Mouse (Mus musculus) liver, embryonic 11.5 days (tissue): ENCODE measurements around the gene Fgfr2. TPM values are rescaled to one million over a fixed set of nuclear protein-coding genes. Genes with fewer than 3 reads are reported as not detected.

Experiments used
- ATAC-seq: fragments of 200-750 bp; cut with Nextera tagmentation; replicated peaks from 2 replicates; pipeline ENCODE4 v1.8.0; 2017; ENCODE audit warnings: moderate number of reproducible peaks, mild to moderate bottlenecking, moderate TSS enrichment, moderate library complexity; ENCODE audit not compliant: low FRiP score
- DNase-seq: peaks from one replicate; pipeline ENCODE4 v3.0.0-alpha.2; 2017; ENCODE audit warnings: low spot score
- H3K27ac ChIP-seq: fragments of 300-500 bp; sonication (generic); 2 replicates; pipeline ENCODE4 v1.5.1; 2014; ENCODE audit warnings: mild to moderate bottlenecking, low read depth, low read length, control low read depth
- H3K27me3 ChIP-seq: fragments of 300-500 bp; sonication (generic); replicated peaks from 2 replicates; pipeline ENCODE4 v1.6.1; 2014; ENCODE audit warnings: low read length, mixed read lengths; ENCODE audit not compliant: control insufficient read depth, insufficient read depth
- H3K36me3 ChIP-seq: fragments of 300-500 bp; sonication (generic); 2 replicates; pipeline ENCODE4 v1.6.1; 2014; ENCODE audit warnings: mild to moderate bottlenecking, low read length, moderate library complexity, mixed read lengths; ENCODE audit not compliant: control insufficient read depth, insufficient read depth
- H3K4me1 ChIP-seq: fragments of 300-500 bp; sonication (generic); replicated peaks from 2 replicates; pipeline ENCODE4 v1.6.1; 2014; ENCODE audit warnings: low read length, mixed read lengths; ENCODE audit not compliant: control insufficient read depth, insufficient read depth
- H3K4me2 ChIP-seq: fragments of 300-500 bp; sonication (generic); 2 replicates; pipeline ENCODE4 v1.6.1; 2014; ENCODE audit warnings: mild to moderate bottlenecking, control low read depth, moderate library complexity
- H3K4me3 ChIP-seq: fragments of 300-500 bp; sonication (generic); 2 replicates; pipeline ENCODE4 v1.5.1; 2014; ENCODE audit warnings: low read depth, low read length, control low read depth
- H3K9ac ChIP-seq: fragments of 300-500 bp; sonication (generic); 2 replicates; pipeline ENCODE4 v1.6.1; 2014; ENCODE audit warnings: low read depth, low read length, control low read depth
- H3K9me3 ChIP-seq: fragments of 300-500 bp; sonication (generic); 2 replicates; pipeline ENCODE4 v1.6.1; 2016; ENCODE audit warnings: low read length, inconsistent platforms, mixed read lengths; ENCODE audit not compliant: control insufficient read depth
- WGBS: fragments of 180-500 bp; shearing (Covaris S2); extraction: QIAGEN DNeasy Blood & Tissue Kit; methylation state at CpG from one replicate; pipeline ENCODE4 v1.1.7; 2014; 5-methylcytosine and 5-hydroxymethylcytosine counted together
- polyA plus RNA-seq: library from polyadenylated mRNA; unstranded; fragments of >200 nt; fragmentation: Nextera tagmentation; extraction: Ambion mirVana; gene quantifications from 2 replicates; pipeline ENCODE4 v1.2.1, GENCODE M21; 2014

Gene Fgfr2
- polyA plus RNA-seq, 1 experiment from 2014 or later = 32.6 TPM

DNA sequence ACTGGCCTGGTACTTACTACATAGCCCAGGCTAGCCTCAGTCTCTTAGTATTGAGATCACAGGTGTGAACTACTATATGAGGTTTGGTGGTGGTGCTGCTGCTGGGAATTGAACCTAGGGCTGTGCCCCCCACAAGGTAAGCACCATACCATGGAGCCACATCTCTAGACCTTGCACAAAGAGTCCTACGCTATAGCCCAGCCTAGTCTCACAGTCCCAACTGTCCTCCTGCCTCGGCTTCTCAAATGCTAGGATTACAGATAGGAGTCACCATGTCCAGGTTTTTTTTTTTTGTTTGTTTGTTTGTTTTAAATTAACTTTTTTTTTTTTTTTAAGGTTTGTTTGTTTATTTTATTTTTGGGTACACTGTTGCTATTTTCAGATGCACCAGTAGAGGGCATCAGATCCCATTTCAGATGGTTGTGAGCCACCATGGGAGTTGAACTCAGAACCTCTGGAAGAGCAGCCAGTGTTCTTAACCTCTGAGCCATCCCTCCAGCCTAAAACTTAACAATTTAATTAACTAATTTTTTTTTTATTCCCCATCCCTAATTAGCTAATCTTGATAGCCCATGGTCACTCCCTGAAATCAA lies 2388.9 kb downstream of the Fgfr2 start:
- no peak overlapping the region for H3K4me2 ChIP-seq
- no peak overlapping the region for H3K4me3 ChIP-seq
- ATAC-seq (no peak), DNase-seq (no peak)
- H3K36me3 ChIP-seq = peaks cover 6% of the 10 kb centered on the region
- no peak overlapping the region for H3K9ac ChIP-seq
- no peak overlapping the region for H3K27ac ChIP-seq
- WGBS = 85% methylated on average over 2 of the region's 2 CpGs
- H3K27me3 ChIP-seq = no peaks in the 10 kb centered on the region
- H3K9me3 ChIP-seq = no peaks in the 10 kb centered on the region
- H3K4me1 ChIP-seq = no peaks in the 10 kb centered on the region

GRCm38 (mm10) chr7:130733423-130733822 lies 2389.7 kb downstream of the Fgfr2 start:
- 89% methylated on average over 8 of the region's 8 CpGs for WGBS
- H3K4me1 ChIP-seq = no peaks in the 10 kb centered on the region
- DNase-seq = no peak
- peaks cover 6% of the 10 kb centered on the region for H3K36me3 ChIP-seq
- no peak overlapping the region for H3K4me2 ChIP-seq
- H3K27me3 ChIP-seq = no peaks in the 10 kb centered on the region
- no peak for ATAC-seq
- no peak overlapping the region for H3K4me3 ChIP-seq
- H3K27ac ChIP-seq = no peak overlapping the region
- H3K9me3 ChIP-seq = no peaks in the 10 kb centered on the region
- no peak overlapping the region for H3K9ac ChIP-seq

- ATAC-seq (no peak), DNase-seq (no peak)
- Histone ChIP-seq H3K36me3 (peaks cover 6% of the 10 kb centered on the region), H3K27ac (no peak overlapping the region), H3K4me3 (no peak overlapping the region), H3K9me3 (no peaks in the 10 kb centered on the region), H3K4me1 (no peaks in the 10 kb centered on the region), H3K4me2 (no peak overlapping the region), H3K9ac (no peak overlapping the region), H3K27me3 (no peaks in the 10 kb centered on the region)
- 80% methylated on average over 6 of the region's 6 CpGs for WGBS
Measured at GRCm38 (mm10) chr7:130732908-130733307, 2390.2 kb downstream of the Fgfr2 start.

GRCm38 (mm10) chr7:130731792-130732191 lies 2391.4 kb downstream of the Fgfr2 start:
- no peak overlapping the region for H3K4me2 ChIP-seq
- no peaks in the 10 kb centered on the region for H3K9me3 ChIP-seq
- H3K9ac ChIP-seq = no peak overlapping the region
- ATAC-seq = no peak
- no peak for DNase-seq
- no peak overlapping the region for H3K27ac ChIP-seq
- 84% methylated on average over 7 of the region's 7 CpGs for WGBS
- peaks cover 1% of the 10 kb centered on the region; the same call in 1 of the 2 replicates for H3K4me1 ChIP-seq
- H3K36me3 ChIP-seq = peaks cover 6% of the 10 kb centered on the region
- H3K4me3 ChIP-seq = no peak overlapping the region
- no peaks in the 10 kb centered on the region for H3K27me3 ChIP-seq

DNA sequence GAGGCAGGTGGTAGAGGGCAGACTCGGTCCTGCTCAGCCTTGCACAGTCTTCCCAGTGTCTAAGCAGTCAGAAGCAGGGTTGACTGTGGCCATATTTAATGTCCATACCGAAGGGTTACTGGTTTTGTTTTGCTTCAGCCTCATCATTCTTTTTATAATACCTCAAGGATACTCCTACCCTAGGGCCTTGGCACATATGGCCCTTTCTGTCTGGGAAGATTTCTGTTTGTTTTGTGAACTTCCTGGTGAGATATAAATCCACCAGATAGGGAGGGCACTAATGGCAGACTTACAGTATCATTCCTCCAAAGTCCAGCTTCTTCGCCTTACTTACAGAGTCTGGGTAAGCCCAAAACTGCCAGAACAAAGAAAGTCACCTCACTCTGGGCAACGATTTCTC lies 2395.6 kb downstream of the Fgfr2 start:
- peaks cover 2% of the 10 kb centered on the region; the same call in 1 of the 2 replicates for H3K36me3 ChIP-seq
- H3K4me2 ChIP-seq = no peak overlapping the region

GRCm38 (mm10) chr7:130726724-130727422 lies 2396.3 kb downstream of the Fgfr2 start:
- no peaks in the 10 kb centered on the region for H3K27me3 ChIP-seq
- no peak overlapping the region for H3K4me3 ChIP-seq
- no peaks in the 10 kb centered on the region for H3K9me3 ChIP-seq
- H3K4me2 ChIP-seq = no peak overlapping the region
- peaks cover 5% of the 10 kb centered on the region; the same call in 1 of the 2 replicates for H3K4me1 ChIP-seq
- DNase-seq (no peak), ATAC-seq (no peak)
- peaks cover 2% of the 10 kb centered on the region; the same call in 1 of the 2 replicates for H3K36me3 ChIP-seq
- no peak overlapping the region for H3K9ac ChIP-seq
- 52% methylated on average over 8 of the region's 8 CpGs for WGBS
- H3K27ac ChIP-seq = no peak overlapping the region

More for the DNA sequence above, 2395.6 kb downstream of the Fgfr2 start:
- DNase-seq = no peak
- WGBS = 81% methylated on average over 4 of the region's 4 CpGs
- peaks cover 5% of the 10 kb centered on the region; the same call in 1 of the 2 replicates for H3K4me1 ChIP-seq
- ATAC-seq = no peak
- no peaks in the 10 kb centered on the region for H3K9me3 ChIP-seq
- H3K27me3 ChIP-seq = no peaks in the 10 kb centered on the region
- no peak overlapping the region for H3K27ac ChIP-seq
- H3K9ac ChIP-seq = no peak overlapping the region
- no peak overlapping the region for H3K4me3 ChIP-seq

GRCm38 (mm10) chr7:130726185-130726584 lies 2397.0 kb downstream of the Fgfr2 start:
- peaks cover 2% of the 10 kb centered on the region; the same call in 1 of the 2 replicates for H3K36me3 ChIP-seq
- H3K9ac ChIP-seq = no peak overlapping the region
- no peaks in the 10 kb centered on the region for H3K27me3 ChIP-seq
- H3K27ac ChIP-seq = no peak overlapping the region
- peaks cover 5% of the 10 kb centered on the region; the same call in 1 of the 2 replicates for H3K4me1 ChIP-seq
- no peaks in the 10 kb centered on the region for H3K9me3 ChIP-seq
- ATAC-seq = no peak
- 52% methylated on average over 3 of the region's 3 CpGs for WGBS
- no peak for DNase-seq
- no peak overlapping the region for H3K4me3 ChIP-seq
- no peak overlapping the region for H3K4me2 ChIP-seq

DNA sequence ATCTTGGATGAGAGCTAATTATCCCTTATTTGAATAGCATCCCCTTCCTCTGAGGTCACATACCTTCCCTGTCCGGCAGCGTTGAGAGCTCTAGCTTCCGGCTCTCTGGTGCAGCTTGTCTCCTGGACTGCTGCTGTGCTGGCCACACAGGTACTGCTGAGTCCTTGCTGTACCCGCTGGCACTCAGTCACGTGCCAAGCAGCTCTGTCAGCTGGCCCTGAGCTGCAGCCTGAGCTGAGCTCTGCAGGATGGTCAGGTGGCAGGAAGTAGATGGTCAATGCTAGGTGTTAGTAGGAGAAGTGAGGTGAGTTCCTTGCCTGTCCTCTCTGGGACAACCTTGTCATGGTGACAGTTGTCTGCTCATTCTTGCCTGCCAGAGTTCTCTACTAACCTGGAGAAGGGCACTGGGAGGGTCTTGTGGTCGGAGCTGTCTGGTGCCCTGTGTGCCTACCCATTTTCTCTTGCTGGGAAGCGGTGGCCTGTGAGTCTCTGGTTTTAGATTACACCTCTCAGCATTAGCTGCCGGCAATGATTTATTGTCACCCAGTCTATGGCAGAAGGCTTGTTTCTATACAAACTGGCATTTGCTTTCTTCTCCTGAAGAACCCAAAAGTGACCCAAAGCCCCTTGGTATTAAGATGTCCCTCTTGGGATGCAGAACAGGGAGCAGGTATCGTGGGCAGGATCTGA lies 2402.4 kb downstream of the Fgfr2 start:
- no peaks in the 10 kb centered on the region for H3K9me3 ChIP-seq
- H3K9ac ChIP-seq = no peak overlapping the region
- ATAC-seq (no peak), DNase-seq (no peak)
- H3K27me3 ChIP-seq = no peaks in the 10 kb centered on the region
- H3K4me1 ChIP-seq = 0 out of 2 replicates have a peak, but pooled peaks cover 3% of the 10 kb centered on the region
- no peak overlapping the region for H3K4me2 ChIP-seq
- 0 out of 2 replicates have a peak, but pooled peaks cover 3% of the 10 kb centered on the region for H3K36me3 ChIP-seq
- H3K4me3 ChIP-seq = no peak overlapping the region
- H3K27ac ChIP-seq = no peak overlapping the region
- WGBS = 76% methylated on average over 9 of the region's 9 CpGs
